Mouse (Mus musculus) kidney, postnatal 14 days (tissue): ENCODE data around the gene Kif6.
A peak's percentile ranks its signal among the peaks of the same experiment; 100 is the strongest.

Experiments used
- DNase-seq: peaks from one replicate; pipeline ENCODE4 v3.0.0; 2022; ENCODE audit warnings: mixed read lengths

Gene Kif6

DNA sequence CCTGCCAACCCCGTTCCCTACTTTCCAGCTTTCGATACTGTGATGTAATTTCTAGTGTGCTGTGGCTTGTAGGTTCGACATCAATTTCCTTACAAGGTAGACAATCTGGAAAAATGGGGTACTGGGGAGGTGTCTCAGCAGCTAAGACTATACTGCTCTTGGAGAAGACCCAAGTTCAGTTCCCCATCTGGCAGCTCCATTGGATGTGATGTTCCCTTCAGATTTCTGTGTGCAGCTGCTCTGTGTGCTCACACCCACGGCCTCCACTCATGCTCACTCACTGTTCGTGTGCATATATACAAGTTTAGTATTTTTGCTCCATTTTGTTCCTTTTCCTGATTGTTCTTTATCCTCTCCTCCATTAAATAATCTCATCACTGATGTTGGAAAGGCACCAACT lies 51.8 kb downstream of the Kif6 start:
- DNase-seq: no peak

DNA sequence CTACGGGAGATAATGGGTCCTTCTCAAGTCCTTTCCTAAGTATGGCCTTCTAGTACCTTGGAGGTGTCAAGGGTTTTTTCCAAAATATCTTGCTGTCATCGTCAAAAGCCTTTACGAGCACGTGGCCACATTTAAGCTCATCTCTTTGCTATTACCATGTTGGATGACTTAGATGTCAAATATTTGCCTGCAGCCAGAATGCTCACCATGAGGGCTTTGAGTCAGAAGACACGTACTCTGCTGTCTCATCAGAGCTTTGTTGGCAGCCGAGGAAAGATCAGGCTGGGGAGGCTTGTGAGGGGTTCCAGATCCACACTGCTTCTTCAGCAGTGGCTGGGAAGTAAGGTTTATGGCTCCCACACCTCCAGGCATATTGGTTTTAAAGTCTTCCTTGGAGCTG lies 53.4 kb downstream of the Kif6 start:
- no peak for DNase-seq

DNA sequence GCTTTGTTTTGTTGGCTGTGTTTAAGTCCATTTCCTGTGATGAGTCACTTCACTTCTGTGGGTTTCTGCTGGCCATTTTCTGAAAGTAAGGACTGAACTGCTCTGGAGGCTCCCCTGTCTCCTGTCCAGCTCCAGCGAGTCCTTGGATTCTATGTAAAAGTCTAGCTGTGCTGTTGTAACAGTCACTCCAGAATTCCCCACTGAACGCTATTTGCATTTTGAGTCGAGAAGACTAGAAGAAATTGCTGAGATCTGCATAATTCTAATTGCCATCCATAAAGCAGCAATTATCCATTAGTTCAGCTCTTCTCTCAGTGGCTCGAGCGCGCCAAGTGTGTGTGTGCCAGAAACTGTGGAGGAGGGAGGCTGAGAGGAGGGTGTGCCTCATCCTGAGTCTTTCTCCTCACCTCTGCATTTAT lies 57.0 kb downstream of the Kif6 start:
- peak; percentile 11 for DNase-seq

DNA sequence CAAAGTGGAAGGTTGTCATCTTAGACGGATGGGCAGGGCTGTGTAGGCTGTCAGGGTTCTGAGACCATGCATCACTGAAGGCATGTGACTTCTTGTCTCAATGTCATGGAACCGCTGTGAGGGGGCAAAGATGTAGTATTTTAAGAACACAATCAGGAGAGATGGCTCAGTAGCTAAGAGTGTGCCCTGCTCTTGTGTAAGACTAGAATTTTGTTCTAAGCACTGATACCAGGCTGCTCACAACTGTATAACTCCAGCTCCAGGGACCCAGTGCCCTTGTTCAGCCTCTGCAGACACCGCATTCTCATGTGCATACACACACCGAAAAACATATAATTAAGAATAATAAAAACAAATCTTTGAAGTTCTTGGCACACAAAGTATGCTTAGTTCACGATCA lies 57.5 kb downstream of the Kif6 start:
- DNase-seq: no peak

DNA sequence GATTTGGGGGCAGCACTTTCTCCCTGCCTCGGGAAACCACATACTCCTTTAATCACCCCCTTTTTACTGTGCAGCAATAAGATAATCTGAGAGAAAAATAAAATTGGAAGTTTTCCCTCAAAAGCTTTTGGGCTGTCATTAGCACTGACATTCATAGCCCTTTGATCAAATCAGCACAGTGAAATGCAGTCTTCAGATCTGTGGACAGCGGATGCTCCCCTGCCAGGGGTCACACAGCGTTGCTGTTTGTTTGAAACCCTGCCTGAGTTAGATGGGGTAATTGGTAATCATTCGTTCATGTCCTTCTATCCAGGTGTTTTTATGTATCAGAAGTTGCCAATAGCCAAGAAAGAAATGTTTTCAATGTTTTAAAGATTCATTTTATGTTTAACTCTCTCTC lies 60.7 kb downstream of the Kif6 start:
- no peak for DNase-seq

DNA sequence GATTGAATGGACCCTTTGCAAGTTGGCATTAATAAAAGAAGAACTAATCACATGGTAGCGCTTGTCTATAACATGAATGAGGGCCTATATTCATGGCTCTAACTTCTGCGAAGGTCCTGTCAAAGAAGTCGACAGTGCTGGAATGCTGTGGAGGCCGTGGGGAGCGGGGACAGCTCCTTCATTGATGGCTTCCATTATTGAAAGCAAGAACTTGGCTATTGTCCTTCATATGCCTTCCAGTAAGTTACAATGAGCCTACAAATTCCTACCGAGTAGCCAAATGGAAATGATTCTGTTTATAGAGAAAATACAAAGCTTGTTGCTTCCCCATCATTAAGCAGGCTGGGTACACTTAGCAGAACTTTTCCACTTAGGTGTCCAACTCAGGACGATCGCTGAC lies 66.5 kb downstream of the Kif6 start:
- DNase-seq: no peak

DNA sequence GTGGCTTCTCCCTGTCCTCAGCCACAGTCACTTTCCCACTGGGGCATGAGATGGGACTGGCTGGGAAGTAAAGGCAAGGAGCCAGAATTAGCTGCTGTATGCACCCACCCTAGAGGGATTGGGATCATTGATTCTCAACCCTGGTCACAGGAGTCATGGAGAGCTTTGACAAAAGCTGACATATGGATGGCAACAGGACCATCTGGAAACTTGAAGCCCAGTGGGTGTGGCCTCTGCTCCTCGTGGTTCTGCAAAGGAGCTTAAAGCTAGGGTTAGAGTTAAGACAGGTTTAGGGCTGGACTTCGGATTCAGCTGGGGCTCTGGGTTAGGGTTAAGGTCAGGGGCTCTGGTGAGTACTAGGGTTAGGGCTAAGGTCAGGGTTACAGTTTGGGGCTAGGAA lies 69.2 kb downstream of the Kif6 start:
- DNase-seq: no peak

DNA sequence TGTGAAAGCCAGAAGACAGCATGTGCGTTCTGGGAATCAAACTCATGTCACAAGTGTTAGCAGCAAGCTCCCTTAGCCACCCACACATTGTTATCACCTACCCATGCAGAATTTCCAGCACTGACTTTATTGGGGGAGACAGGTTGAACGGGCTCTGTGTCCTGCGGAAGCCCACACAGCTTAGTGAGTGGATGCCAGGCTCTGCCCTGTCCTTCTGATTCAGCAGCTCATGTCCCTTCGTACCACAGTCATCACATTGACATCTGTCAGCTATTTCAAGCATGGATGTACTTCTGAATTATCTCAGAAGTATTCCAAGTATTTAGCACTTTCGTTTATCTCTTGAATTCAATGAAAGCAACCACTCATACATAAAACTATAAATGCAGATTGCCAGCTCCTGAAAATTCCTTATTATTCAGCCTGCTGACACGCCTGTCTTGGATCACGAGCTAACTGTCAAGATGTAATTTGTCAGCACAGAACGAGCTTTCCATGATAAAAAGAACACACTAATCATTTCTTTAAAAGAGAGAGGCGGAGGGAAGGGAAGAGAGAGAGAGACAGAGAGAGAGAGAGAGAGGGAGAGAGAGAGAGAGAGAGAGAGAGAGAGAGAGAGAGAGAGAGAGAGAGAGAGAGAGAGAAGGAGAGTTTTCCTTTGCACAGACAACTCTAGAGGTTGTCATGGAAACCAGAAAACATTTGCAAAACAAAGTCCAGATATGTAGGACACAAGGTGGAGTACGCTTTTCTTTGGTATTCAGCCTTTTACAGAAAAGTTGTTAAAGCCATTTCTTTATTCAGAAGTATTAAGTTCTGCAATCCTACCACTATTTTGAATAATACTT lies 75.9 kb downstream of the Kif6 start:
- DNase-seq: no peak

DNA sequence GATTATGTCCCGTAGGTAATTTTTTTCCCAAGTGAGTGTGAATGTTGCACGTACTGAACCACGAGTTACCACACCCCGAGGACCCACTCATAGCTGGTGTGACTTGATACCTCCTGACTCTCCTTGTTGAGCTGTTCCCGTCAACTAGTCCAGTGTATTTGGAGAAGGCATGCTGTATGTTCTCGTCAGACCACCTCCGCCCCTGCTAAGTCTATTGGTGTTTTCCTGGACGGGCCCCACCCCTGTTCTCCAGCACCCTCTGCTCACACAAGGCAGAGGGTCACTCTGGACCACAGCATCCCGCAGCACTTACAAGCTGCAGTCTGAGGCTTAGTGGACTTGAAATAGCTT lies 76.5 kb downstream of the Kif6 start:
- no peak for DNase-seq

DNA sequence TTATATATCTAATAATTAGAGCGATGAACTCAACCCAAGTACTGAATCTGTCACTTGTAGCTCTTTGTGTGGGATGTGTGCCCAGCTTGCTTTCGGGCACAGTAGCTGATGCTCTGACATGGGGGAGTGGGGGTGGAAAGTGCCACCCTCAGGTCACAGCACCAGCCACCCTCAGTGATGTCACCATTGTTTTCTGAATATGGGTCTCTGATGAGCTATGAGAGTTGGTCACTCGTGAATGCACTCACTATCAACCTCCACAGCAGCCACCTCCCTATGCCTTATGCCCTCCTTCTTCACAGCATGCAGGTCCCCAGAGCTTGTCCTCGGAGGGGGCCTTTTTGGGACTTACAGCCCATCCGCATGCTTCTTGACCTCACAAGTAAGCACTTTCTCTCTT lies 78.3 kb downstream of the Kif6 start:
- DNase-seq: no peak

DNA sequence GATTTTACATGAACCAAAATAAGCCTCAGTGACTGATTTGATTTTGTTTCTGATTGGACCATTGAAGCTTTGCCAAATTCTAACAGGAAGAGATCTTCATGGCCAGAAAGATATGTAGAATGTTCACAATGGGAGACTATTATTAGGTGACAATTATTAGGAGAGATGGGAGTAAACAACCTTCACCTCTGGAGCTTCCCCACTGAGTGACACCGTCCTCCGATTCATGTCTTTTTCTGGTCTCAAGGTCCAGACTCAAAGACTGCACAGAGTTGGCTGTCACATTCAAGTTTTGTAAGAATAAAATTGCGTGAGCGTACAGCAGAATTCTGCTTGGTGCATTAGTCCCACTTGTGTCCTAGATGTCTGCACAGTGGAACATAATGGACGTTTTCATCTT lies 82.3 kb downstream of the Kif6 start:
- DNase-seq: no peak

DNA sequence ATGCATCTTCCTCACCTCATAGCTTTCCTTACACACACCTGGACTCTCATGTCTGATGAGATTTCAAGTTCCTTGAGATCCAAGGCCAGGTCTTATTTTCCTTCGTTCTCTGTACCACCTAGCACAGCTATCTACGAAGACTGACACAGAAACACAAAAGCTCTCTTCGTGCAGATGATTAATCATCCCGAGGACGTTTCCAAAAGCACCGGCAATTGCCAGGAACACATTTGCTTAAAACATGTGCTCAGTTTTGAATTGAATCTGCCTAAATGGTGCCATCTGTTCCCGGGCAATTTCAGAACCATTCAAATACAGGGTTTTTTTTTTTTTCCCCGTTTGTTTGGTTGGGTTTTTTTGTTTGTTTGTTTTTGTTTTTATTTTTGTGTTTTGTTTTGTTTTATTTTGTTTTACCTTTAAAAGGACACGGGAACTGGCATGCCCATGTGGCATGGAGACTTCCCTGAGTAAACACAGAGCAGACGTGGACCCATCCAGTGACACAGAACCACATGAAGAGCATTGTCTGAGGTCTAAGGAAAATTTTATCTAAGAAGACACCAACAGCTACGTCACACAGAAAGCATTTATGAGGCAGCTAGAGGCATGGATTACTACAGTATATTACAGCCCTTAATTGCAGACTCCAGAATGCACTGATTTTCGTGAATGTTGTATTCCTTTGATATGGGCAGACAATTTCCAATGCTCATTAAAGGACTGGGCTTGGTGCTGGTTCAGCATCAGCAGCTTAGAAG lies 88.7 kb downstream of the Kif6 start:
- DNase-seq: no peak

DNA sequence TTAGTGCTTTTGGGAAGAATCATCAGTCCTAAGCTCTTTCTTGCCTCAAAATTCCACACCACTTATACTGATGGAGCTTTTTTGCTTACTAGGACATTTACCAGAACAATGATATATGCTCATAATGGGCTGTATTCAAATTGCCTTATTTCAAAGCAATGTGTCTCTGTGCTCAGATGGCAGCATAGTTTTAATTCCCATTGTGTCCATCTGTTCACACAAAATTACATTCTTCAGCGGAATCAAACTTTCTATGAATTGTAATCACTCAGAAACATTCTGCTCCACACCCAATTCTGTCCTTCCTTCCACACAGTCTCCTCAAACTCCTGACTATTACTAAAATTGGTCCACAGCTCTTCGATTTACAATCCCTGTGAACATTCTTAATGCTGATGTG lies 94.3 kb downstream of the Kif6 start:
- no peak for DNase-seq

DNA sequence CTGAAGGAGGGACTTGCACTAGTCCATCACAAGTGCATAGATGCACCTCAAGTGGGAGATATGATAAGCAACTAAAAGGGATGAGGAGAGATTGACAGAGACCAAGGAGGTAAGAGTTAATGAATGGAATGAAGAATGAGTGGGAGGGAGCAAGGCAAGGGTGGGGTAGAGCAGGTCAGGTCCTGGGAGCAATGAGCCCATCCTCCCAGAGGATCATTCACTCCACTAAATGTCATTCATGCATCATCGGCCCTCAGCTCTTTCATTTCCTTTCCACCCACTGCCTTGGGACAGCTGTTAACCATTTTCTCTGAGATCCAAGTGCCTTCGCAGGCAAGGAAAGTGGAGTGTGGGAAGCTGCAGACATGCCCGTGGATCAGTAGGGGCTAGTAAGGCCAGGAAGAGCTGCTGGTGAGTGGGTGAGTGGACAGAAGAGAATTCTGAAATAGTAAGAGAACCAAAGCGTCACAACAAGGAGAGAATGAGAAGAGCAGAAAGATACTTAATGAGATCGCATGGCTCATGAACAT lies 95.2 kb downstream of the Kif6 start:
- no peak for DNase-seq

DNA sequence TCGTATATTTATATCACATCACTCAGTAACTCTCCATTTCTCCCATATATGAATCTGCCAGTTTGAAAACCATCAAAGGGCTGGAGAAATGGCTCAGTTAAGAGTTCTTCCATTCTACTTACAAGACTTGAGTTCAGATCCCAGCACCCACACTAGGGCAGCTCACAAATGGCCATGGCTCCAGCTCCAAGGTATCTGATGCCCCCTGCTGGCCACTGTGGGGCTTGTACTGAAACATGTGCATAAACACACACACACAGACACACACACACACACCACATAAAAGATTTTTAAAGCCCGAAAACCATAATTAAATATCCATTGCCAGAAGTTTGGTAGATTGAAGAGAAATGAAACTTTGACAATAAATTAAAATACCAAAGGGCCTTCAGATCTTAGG lies 111.3 kb downstream of the Kif6 start:
- DNase-seq: no peak

DNA sequence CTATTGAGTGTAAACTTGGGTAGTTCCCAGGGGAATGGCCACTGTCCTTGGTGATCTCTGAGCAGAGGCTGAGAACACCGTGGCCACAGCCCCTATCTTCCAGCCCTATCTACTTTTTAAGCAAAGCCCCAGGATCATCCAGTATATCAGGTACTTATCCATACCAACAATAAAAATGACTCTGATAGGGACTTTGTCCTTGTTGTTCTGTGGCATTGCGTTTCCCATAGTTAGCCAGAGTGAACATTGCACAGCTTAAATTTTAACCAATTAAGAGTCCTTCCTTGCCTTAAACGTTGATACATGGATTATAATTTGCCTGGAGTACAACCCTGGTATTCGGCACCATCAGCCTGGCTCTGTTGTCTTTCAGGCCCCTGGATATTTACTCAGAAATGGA lies 112.0 kb downstream of the Kif6 start:
- DNase-seq: no peak

DNA sequence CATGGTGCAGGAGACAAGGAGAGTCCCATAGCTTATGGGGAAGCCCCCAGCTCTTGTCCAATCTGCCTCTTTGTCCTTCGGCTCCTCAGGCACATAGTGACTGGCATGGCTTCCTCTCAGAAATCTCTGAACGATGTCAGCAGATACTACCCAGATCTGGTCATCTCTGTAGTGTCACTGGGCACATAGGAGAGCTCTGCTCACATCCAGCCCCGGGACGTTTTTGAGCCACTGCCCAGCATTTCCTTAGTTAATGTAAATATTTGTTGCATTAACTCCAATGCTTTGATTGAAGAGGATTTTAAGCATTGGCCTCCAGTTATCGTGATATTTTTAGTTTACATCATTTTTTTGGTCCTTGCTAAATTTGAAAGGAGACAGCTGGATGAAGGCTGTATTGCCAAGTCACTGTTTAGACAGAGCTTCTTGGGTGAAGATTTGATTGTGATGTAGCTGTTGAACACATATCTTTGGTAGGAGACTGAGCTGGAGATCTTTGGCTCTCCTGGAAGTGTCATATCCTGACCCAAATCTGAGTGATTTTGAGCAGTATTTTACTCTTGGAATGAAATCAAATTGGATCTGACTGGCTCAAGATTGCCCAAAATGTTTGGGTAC lies 112.6 kb downstream of the Kif6 start:
- peak; percentile 34 for DNase-seq

DNA sequence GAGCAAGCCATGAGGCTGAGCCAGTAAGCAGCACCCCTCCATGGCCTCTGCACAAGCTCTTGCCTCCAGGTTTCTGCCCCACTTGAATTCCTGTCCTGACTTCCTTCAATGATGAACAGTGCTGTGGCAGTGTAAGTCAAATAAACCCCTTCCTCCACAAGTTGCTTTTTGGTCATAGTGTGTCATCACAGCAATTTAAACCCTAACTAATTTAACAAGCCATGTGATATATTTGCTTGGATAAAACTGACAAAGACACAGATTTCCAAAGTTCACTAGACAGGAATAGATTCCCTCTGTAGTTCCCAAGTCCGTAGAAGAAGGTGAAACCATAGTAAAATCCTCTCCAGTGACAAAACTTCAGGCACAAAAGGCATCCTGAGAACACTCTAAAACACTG lies 114.9 kb downstream of the Kif6 start:
- no peak for DNase-seq

DNA sequence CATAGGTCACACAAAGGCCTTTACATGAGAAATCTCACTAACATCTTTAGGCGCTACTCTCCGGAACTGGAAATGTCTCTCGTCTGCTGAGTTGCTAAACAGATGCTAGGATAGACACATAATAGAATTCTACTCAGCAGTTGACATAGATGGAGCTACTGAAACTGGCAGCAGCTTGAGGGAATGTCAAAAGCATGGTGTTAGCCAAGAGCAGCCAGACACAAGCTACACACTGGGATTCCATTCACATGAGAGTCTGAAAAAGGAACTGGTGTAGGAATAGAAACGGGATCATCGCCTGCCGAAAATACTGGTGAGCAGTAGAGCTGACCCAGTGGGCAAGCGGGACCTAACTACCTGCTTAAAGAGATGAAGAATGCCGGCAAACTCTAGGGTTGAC lies 117.8 kb downstream of the Kif6 start:
- DNase-seq: no peak

DNA sequence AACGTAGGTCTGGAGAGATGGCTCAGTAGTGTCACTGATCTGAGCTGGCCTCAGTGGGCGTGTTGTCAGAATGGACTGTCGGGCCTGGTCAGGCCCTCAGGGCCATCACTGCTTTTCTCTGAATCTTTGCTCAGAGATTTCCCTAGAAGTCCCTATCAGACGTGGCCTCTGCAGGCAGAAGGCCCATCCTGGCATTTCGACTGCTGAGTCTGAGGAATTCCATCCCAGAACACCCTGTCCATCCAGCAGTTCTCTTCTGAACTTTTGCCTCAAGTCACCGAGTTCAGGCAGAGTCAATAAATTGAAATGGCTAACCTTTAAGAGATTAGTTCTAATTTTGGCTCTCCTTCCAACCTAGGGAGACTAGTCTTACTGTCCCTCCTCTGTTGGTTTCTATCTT lies 119.1 kb downstream of the Kif6 start:
- DNase-seq: peak; percentile 27

DNA sequence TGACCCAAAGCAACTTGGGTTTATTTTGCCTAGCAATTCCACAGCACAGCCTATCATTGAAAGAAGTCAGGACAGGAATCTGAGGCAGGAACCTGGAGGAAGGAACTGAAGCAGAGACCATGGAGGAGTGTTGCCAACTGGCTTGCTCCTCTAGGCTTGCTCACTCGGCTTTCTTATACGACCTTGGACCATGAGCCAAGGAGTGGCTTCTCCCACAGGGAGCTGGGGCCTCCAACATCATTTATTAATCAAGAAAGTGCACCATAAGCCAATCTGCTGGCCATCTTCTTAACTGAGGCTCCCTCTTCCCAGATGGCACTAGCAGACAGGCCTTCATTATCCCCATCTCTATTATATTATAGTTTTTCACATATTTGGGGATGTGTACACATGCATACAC lies 119.8 kb downstream of the Kif6 start:
- DNase-seq: no peak

DNA sequence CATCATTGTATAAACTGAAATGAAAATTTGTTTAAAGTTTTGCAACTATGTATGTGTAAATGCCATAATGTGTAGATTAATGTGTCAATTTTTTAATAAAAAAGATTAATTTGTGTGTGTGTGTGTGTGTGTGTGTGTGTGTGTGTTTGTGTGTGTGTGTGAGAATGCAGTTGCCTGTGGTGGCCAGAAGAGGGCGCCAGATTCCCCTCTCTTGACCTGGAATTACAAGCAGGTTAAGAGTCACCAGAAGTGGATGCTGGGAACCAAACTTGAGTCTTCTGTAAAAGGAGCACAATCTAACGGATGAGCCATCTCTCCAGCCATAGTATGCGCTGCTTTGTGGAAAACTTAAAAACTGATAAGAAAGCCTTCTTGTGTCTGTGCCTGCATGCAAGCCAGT lies 121.4 kb downstream of the Kif6 start:
- no peak for DNase-seq

DNA sequence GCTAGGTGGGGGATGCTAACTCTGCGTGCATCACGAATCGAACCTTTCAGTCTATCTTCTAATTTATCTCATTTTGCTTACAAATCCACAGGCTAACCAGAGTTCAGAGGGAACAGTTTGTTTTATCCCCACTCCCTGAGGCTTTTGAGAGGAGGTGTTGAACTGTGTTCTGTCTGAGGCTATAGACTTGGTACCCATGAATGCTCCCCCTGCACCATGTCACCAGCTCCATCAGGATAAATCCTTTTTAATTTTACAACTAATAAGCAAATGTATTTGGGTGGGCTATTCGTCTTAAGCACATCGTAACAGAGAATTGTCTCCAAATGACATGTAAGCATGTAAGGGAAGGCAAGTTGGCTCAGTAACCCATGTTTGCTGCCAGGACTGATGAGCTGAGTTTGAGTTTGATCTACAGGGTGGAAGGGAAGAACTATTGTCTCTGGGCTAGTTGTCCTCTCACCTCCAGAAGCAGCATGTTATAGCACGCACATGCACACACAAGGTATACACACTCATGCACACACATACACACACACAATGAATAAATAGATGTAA lies 122.4 kb downstream of the Kif6 start:
- DNase-seq: no peak

DNA sequence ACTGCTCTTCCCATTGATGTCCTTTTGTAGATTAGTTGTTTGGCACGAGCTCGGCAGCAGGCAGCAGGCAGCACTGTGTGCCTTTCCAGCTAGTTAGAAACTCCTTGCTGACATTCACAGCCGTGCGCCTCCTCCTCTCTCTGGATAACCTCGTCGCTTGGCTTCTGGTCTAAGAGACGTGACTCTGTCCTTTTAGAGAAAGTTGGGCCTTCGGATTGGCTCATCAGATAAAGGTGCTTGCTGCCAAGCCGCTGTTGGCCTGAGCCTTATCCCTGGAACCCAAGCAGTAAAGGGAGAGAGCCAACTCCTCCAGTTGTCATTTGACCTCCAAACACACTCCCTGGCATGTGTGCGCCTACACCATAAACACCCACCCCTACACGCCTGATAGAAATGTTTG lies 123.4 kb downstream of the Kif6 start:
- no peak for DNase-seq
